Mouse (Mus musculus) neural tube, embryonic 14.5 days (tissue): ENCODE measurements at regions not wholly inside any gene's neighbourhood (a gene's known extent, or its start where the extent isn't known, plus 50 kb on each side); places are given as distances from the start of the nearest gene placed in this dataset.

ENCODE experiments used
- ATAC-seq: fragments of 200-750 bp; cut with Nextera tagmentation; 2 replicates; pipeline ENCODE4 v1.8.0; 2017; ENCODE audit warnings: low read depth, mild to moderate bottlenecking, moderate TSS enrichment, moderate library complexity
- H3K27ac ChIP-seq: fragments of 300-500 bp; sonication (generic); 2 replicates; pipeline ENCODE4 v1.5.1; 2014; ENCODE audit warnings: low read depth, mild to moderate bottlenecking, control low read depth, low read length, moderate library complexity, mixed read lengths
- H3K27me3 ChIP-seq: fragments of 300-500 bp; sonication (generic); 2 replicates; pipeline ENCODE4 v1.6.1; 2014; ENCODE audit warnings: low read length; ENCODE audit not compliant: control insufficient read depth, insufficient read depth
- H3K36me3 ChIP-seq: fragments of 300-500 bp; sonication (generic); 2 replicates; pipeline ENCODE4 v1.6.1; 2014; ENCODE audit warnings: low read length, mixed read lengths; ENCODE audit not compliant: control insufficient read depth, insufficient read depth
- H3K4me1 ChIP-seq: fragments of 300-500 bp; sonication (generic); 2 replicates; pipeline ENCODE4 v1.6.1; 2014; ENCODE audit warnings: low read length; ENCODE audit not compliant: control insufficient read depth, insufficient read depth
- H3K4me2 ChIP-seq: fragments of 300-500 bp; sonication (generic); 2 replicates; pipeline ENCODE4 v1.6.1; 2014; ENCODE audit warnings: mild to moderate bottlenecking, low read depth, low read length, control low read depth
- H3K4me3 ChIP-seq: fragments of 300-500 bp; sonication (generic); 2 replicates; pipeline ENCODE4 v1.5.1; 2014; ENCODE audit warnings: low read depth, low read length, control low read depth, mixed read lengths
- H3K9ac ChIP-seq: fragments of 300-500 bp; sonication (generic); replicated peaks from 2 replicates; pipeline ENCODE4 v1.6.1; 2014; ENCODE audit warnings: low read depth, mild to moderate bottlenecking, control low read depth, low read length, mixed read lengths
- H3K9me3 ChIP-seq: fragments of 300-500 bp; sonication (generic); 2 replicates; pipeline ENCODE4 v1.6.1; 2016; ENCODE audit warnings: low read length; ENCODE audit not compliant: control insufficient read depth
- WGBS: fragments of 180-500 bp; shearing (Covaris S2); extraction: QIAGEN DNeasy Blood & Tissue Kit; methylation state at CpG from one replicate; pipeline ENCODE4 v1.1.7; 2014; 5-methylcytosine and 5-hydroxymethylcytosine counted together

GRCm38 (mm10) chr16:49278478-49278877 lies 221.2 kb downstream of the Myh15 start:
- H3K27me3 ChIP-seq, result no peaks in the 10 kb centered on the region
- no peak overlapping the region for H3K27ac ChIP-seq
- WGBS, result 4% methylated on average over 2 of the region's 2 CpGs
- no peaks in the 10 kb centered on the region for H3K36me3 ChIP-seq
- H3K9ac ChIP-seq, result no peak overlapping the region
- peak; percentile 83; the same call in 1 of the 2 replicates for ATAC-seq
- no peaks in the 10 kb centered on the region for H3K4me1 ChIP-seq
- no peak overlapping the region for H3K4me2 ChIP-seq
- no peaks in the 10 kb centered on the region for H3K9me3 ChIP-seq
- no peak overlapping the region for H3K4me3 ChIP-seq

- Histone ChIP-seq H3K4me3 (no peak overlapping the region), H3K27me3 (no peaks in the 10 kb centered on the region), H3K36me3 (no peaks in the 10 kb centered on the region), H3K9me3 (no peaks in the 10 kb centered on the region), H3K27ac (no peak overlapping the region), H3K9ac (no peak overlapping the region), H3K4me1 (no peaks in the 10 kb centered on the region), H3K4me2 (no peak overlapping the region)
- 70% methylated on average over 4 of the region's 4 CpGs for WGBS
- peak; percentile 49; the same call in 1 of the 2 replicates for ATAC-seq
These were observed 230.9 kb downstream of the Myh15 start for GRCm38 (mm10) chr16:49288096-49288714.

DNA sequence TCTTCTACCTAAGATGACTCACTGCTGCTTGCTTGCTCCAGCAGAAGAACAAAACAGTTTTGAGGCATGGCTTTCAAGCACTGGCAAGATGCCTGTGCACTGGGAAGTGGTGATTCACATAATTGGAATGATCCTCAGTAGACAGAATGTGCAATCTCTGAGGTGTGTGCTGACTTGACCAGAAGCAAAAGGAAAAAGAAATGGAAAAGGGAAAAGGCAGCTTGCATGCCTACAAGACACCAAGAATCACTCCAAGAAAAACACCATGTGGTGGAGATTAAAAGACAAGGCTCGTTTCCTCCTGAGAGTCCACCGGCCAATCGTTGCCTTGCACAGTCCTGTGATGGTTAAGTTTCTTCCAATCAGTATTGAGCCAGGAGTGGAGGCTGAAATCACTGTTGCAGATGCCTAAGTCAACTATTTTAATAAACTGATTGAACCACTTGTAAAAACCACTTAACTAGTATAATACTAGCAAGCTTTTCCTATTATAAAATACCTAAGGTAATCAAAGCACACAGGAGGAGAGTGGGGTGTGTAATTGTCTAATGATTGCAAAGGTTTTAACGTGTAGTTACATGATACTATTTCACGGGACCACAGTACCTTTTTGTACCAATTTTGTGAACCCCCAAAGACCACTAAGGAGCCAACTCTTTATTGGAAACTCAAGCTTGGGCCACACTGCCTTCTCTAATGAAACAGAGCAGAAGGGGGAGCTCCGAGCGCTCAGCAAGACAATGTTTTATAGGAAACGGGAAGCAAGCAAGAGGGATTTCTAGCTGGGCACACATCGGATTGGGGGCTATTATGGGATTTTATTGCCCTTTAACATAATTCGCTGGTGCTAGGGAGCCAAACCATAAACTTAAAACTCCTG lies 232.2 kb downstream of the Myh15 start:
- H3K9me3 ChIP-seq, result no peaks in the 10 kb centered on the region
- H3K4me3 ChIP-seq, result no peak overlapping the region
- no peak overlapping the region for H3K27ac ChIP-seq
- ATAC-seq, result no peak
- no peak overlapping the region for H3K9ac ChIP-seq
- 59% methylated on average over 10 of the region's 10 CpGs for WGBS
- H3K4me2 ChIP-seq, result no peak overlapping the region
- H3K4me1 ChIP-seq, result no peaks in the 10 kb centered on the region
- no peaks in the 10 kb centered on the region for H3K27me3 ChIP-seq
- H3K36me3 ChIP-seq, result no peaks in the 10 kb centered on the region

GRCm38 (mm10) chr16:49303612-49304307 lies 246.5 kb downstream of the Myh15 start:
- no peaks in the 10 kb centered on the region for H3K9me3 ChIP-seq
- no peak overlapping the region for H3K27ac ChIP-seq
- no peaks in the 10 kb centered on the region for H3K4me1 ChIP-seq
- WGBS, result 75% methylated on average over 6 of the region's 6 CpGs
- no peak overlapping the region for H3K9ac ChIP-seq
- no peaks in the 10 kb centered on the region for H3K36me3 ChIP-seq
- no peak overlapping the region for H3K4me3 ChIP-seq
- no peak overlapping the region for H3K4me2 ChIP-seq
- no peak for ATAC-seq
- H3K27me3 ChIP-seq, result no peaks in the 10 kb centered on the region

DNA sequence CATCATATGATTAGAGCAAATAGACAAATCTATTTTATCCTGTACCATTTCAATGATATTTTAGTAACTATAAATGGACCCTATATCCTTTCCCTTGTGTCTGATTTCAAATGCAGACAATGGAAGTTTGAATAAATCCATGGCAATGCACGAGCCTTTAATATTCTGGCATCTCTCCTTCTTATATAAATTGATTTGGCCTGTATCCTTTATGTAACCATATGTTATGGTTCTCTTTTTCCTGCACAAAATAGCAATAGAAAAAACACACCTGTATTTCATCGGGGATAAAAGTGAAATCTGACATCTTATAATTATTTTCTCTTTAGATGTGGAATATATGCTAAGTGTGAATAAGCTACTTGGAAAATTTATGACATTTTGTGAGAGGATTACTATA lies 247.1 kb downstream of the Myh15 start:
- Histone ChIP-seq H3K36me3 (no peaks in the 10 kb centered on the region), H3K4me1 (no peaks in the 10 kb centered on the region), H3K9me3 (no peaks in the 10 kb centered on the region), H3K27ac (no peak overlapping the region), H3K27me3 (no peaks in the 10 kb centered on the region), H3K9ac (no peak overlapping the region), H3K4me3 (no peak overlapping the region), H3K4me2 (no peak overlapping the region)
- WGBS, result 78% methylated on average over 2 of the region's 2 CpGs
- ATAC-seq, result no peak

DNA sequence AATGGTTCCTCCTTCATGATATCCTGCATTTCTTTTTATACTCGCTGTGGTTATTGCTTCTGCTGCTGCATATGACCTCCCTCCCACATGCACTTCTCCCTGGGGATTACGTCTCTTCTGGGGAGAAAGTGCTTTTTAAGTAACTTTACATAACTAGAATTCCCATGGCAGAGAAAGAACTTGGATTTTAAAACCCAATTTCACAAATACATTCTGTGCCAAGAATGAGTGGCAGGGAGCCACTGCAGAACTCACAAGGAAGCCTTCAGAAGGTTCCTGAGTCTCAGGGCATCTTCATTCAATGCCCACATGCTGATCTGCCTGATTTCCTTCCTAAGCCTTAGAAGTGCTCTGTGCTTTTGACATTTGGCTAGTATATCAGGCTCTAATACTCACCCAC lies 259.8 kb downstream of the Myh15 start:
- Histone ChIP-seq H3K9ac (no peak overlapping the region), H3K36me3 (no peaks in the 10 kb centered on the region), H3K4me1 (no peaks in the 10 kb centered on the region), H3K27ac (no peak overlapping the region), H3K27me3 (no peaks in the 10 kb centered on the region), H3K4me2 (no peak overlapping the region), H3K9me3 (no peaks in the 10 kb centered on the region), H3K4me3 (no peak overlapping the region)
- no peak for ATAC-seq
- 76% methylated on average over 2 of the region's 2 CpGs for WGBS

DNA sequence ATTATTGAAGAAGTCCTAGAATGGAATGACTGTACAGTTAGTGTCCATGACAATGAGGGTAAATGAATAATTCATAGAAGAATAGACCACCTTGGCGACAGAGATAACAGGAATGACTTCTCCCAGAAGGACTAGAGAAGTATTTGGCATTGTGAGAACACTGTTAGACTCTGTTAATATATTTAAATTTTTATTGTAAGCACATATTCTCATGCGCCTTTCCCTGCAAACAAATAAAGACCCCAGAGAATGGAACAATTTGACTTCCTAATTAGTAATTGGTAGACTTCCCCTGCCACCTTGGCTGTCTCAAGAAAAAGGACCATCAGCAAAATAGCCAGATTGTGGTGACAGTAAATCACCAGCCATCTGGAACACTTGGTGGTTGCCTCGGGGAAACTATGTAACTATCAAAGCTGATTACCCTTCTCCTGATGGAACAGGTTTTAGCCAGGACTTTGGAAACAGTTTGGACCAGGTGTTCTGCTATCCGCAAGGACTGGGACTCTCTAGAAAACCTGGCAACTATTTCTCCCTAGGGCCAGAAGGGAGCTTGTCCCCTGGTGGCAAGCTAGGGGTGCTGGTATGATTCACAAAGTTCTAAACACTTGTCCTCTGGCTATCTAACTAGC lies 261.9 kb downstream of the Myh15 start:
- Histone ChIP-seq H3K4me3 (no peak overlapping the region), H3K27me3 (no peaks in the 10 kb centered on the region), H3K9ac (no peak overlapping the region), H3K4me1 (no peaks in the 10 kb centered on the region), H3K4me2 (no peak overlapping the region), H3K36me3 (no peaks in the 10 kb centered on the region), H3K9me3 (no peaks in the 10 kb centered on the region), H3K27ac (no peak overlapping the region)
- no peak for ATAC-seq
- WGBS, result 58% methylated on average over 4 of the region's 4 CpGs

GRCm38 (mm10) chr16:49319774-49320173 lies 262.5 kb downstream of the Myh15 start:
- Histone ChIP-seq H3K9me3 (no peaks in the 10 kb centered on the region), H3K4me1 (no peaks in the 10 kb centered on the region), H3K4me2 (no peak overlapping the region), H3K27me3 (no peaks in the 10 kb centered on the region), H3K4me3 (no peak overlapping the region), H3K9ac (no peak overlapping the region), H3K36me3 (no peaks in the 10 kb centered on the region), H3K27ac (no peak overlapping the region)
- 88% methylated on average over 5 of the region's 5 CpGs for WGBS
- no peak for ATAC-seq
